Mouse (Mus musculus): ENCODE data around the gene Eif4e3. TPM values are rescaled to one million over a fixed set of nuclear protein-coding genes. Genes with fewer than 3 reads are reported as not detected.

The Eif4e3 gene
- polyA plus RNA-seq, 1 experiment from 2014 or later, result 4.3 TPM

- TF ChIP-seq CTCF (IDR thresholded peaks at IDR 0.05; ENCODE audit: low read depth) (no peak), EP300 (IDR thresholded peaks at IDR 0.05; ENCODE audit: low read depth) (no peak)
- no peak overlapping the region for H3K9ac ChIP-seq (replicated peaks)
- no peak overlapping the region for H3K4me2 ChIP-seq (ENCODE audit: low read depth, low read length)
- no peaks in the 10 kb centered on the region for H3K36me3 ChIP-seq (replicated peaks; ENCODE audit: insufficient read depth, low read length)
- H3K4me3 ChIP-seq (ENCODE audit: low read depth, low read length), result no peak overlapping the region
- H3K27me3 ChIP-seq (ENCODE audit: insufficient read depth, low read length), result no peaks in the 10 kb centered on the region
- peaks cover 9% of the 10 kb centered on the region for H3K4me1 ChIP-seq (ENCODE audit: insufficient read depth)
- no peak overlapping the region for H3K27ac ChIP-seq (ENCODE audit: low read depth)
- DNase-seq (no peak), ATAC-seq (no peak)
- WGBS (ENCODE audit: insufficient replicate concordance), result 75% methylated on average over 32 of the region's 32 CpGs
- H3K9me3 ChIP-seq (ENCODE audit: low read length), result no peaks in the 10 kb centered on the region
These were observed 34.2 kb downstream of the Eif4e3 start for GRCm38 (mm10) chr6:99632121-99632980.

- H3K27me3 ChIP-seq (ENCODE audit: insufficient read depth, low read length), result no peaks in the 10 kb centered on the region
- peaks cover 4% of the 10 kb centered on the region; the same call in 1 of the 2 replicates for H3K4me1 ChIP-seq (ENCODE audit: insufficient read depth)
These were observed 34.9 kb downstream of the Eif4e3 start for GRCm38 (mm10) chr6:99631637-99632036.

GRCm38 (mm10) chr6:99629726-99630458 lies 36.7 kb downstream of the Eif4e3 start:
- no peak overlapping the region for H3K4me2 ChIP-seq (ENCODE audit: low read depth, low read length)
- no peak for ATAC-seq
- DNase-seq, result no peak
- TF ChIP-seq CTCF (IDR thresholded peaks at IDR 0.05; ENCODE audit: low read depth) (no peak), EP300 (IDR thresholded peaks at IDR 0.05; ENCODE audit: low read depth) (no peak)
- no peaks in the 10 kb centered on the region for H3K27me3 ChIP-seq (ENCODE audit: insufficient read depth, low read length)
- H3K9ac ChIP-seq (replicated peaks), result no peak overlapping the region
- 0 out of 2 replicates have a peak, but pooled peaks cover 5% of the 10 kb centered on the region for H3K4me1 ChIP-seq (ENCODE audit: insufficient read depth)
- 77% methylated on average over 8 of the region's 8 CpGs for WGBS (ENCODE audit: insufficient replicate concordance)
- no peak overlapping the region for H3K27ac ChIP-seq (ENCODE audit: low read depth)
- no peaks in the 10 kb centered on the region for H3K9me3 ChIP-seq (ENCODE audit: low read length)
- no peaks in the 10 kb centered on the region for H3K36me3 ChIP-seq (replicated peaks; ENCODE audit: insufficient read depth, low read length)
- no peak overlapping the region for H3K4me3 ChIP-seq (ENCODE audit: low read depth, low read length)

More at GRCm38 (mm10) chr6:99631637-99632036, 34.9 kb downstream of the Eif4e3 start:
- H3K4me2 ChIP-seq (ENCODE audit: low read depth, low read length), result no peak overlapping the region
- no peak overlapping the region for H3K9ac ChIP-seq (replicated peaks)
- H3K4me3 ChIP-seq (ENCODE audit: low read depth, low read length), result no peak overlapping the region
- H3K9me3 ChIP-seq (ENCODE audit: low read length), result no peaks in the 10 kb centered on the region
- no peak overlapping the region for H3K27ac ChIP-seq (ENCODE audit: low read depth)
- no peaks in the 10 kb centered on the region for H3K36me3 ChIP-seq (replicated peaks; ENCODE audit: insufficient read depth, low read length)
- DNase-seq (no peak), ATAC-seq (no peak)
- no peak for TF ChIP-seq CTCF (IDR thresholded peaks at IDR 0.05; ENCODE audit: low read depth)
- no peak for TF ChIP-seq EP300 (IDR thresholded peaks at IDR 0.05; ENCODE audit: low read depth)
- WGBS (ENCODE audit: insufficient replicate concordance), result 86% methylated on average over 5 of the region's 5 CpGs

GRCm38 (mm10) chr6:99626347-99626746 lies 40.2 kb downstream of the Eif4e3 start:
- H3K36me3 ChIP-seq (replicated peaks; ENCODE audit: insufficient read depth, low read length), result no peaks in the 10 kb centered on the region
- no peaks in the 10 kb centered on the region for H3K9me3 ChIP-seq (ENCODE audit: low read length)
- H3K9ac ChIP-seq (replicated peaks), result no peak overlapping the region
- no peak for DNase-seq
- TF ChIP-seq EP300 (IDR thresholded peaks at IDR 0.05; ENCODE audit: low read depth) (no peak), CTCF (IDR thresholded peaks at IDR 0.05; ENCODE audit: low read depth) (no peak)
- ATAC-seq, result no peak
- no peak overlapping the region for H3K4me2 ChIP-seq (ENCODE audit: low read depth, low read length)
- 0 out of 2 replicates have a peak, but pooled peaks cover 2% of the 10 kb centered on the region for H3K4me1 ChIP-seq (ENCODE audit: insufficient read depth)
- 0 out of 2 replicates have a peak overlapping the region, but pooled peaks have one; percentile 11 for H3K27ac ChIP-seq (ENCODE audit: low read depth)
- no peaks in the 10 kb centered on the region for H3K27me3 ChIP-seq (ENCODE audit: insufficient read depth, low read length)
- no peak overlapping the region for H3K4me3 ChIP-seq (ENCODE audit: low read depth, low read length)
- 67% methylated on average over 2 of the region's 2 CpGs for WGBS (ENCODE audit: insufficient replicate concordance)

GRCm38 (mm10) chr6:99625803-99626202 lies 40.8 kb downstream of the Eif4e3 start:
- no peaks in the 10 kb centered on the region for H3K36me3 ChIP-seq (replicated peaks; ENCODE audit: insufficient read depth, low read length)
- H3K4me3 ChIP-seq (ENCODE audit: low read depth, low read length), result no peak overlapping the region
- H3K4me2 ChIP-seq (ENCODE audit: low read depth, low read length), result no peak overlapping the region
- DNase-seq, result no peak
- 27% methylated on average over 7 of the region's 7 CpGs for WGBS (ENCODE audit: insufficient replicate concordance)
- no peak overlapping the region for H3K9ac ChIP-seq (replicated peaks)
- ATAC-seq, result no peak
- TF ChIP-seq CTCF (IDR thresholded peaks at IDR 0.05; ENCODE audit: low read depth), result no peak
- no peaks in the 10 kb centered on the region for H3K27me3 ChIP-seq (ENCODE audit: insufficient read depth, low read length)
- 0 out of 2 replicates have a peak, but pooled peaks cover 2% of the 10 kb centered on the region for H3K4me1 ChIP-seq (ENCODE audit: insufficient read depth)
- no peak overlapping the region for H3K27ac ChIP-seq (ENCODE audit: low read depth)
- H3K9me3 ChIP-seq (ENCODE audit: low read length), result no peaks in the 10 kb centered on the region

GRCm38 (mm10) chr6:99625306-99625705 lies 41.3 kb downstream of the Eif4e3 start:
- Histone ChIP-seq H3K9me3 (ENCODE audit: low read length) (no peaks in the 10 kb centered on the region), H3K27ac (ENCODE audit: low read depth) (no peak overlapping the region)
- TF ChIP-seq EP300 (IDR thresholded peaks at IDR 0.05; ENCODE audit: low read depth), result no peak
- TF ChIP-seq CTCF (IDR thresholded peaks at IDR 0.05; ENCODE audit: low read depth), result no peak

More at GRCm38 (mm10) chr6:99625306-99625705, 41.3 kb downstream of the Eif4e3 start:
- Histone ChIP-seq H3K27me3 (ENCODE audit: insufficient read depth, low read length) (no peaks in the 10 kb centered on the region), H3K4me3 (ENCODE audit: low read depth, low read length) (no peak overlapping the region), H3K9ac (replicated peaks) (no peak overlapping the region), H3K4me2 (ENCODE audit: low read depth, low read length) (no peak overlapping the region), H3K4me1 (ENCODE audit: insufficient read depth) (0 out of 2 replicates have a peak, but pooled peaks cover 2% of the 10 kb centered on the region), H3K36me3 (replicated peaks; ENCODE audit: insufficient read depth, low read length) (no peaks in the 10 kb centered on the region)
- no peak for DNase-seq
- 50% methylated on average over 7 of the region's 7 CpGs for WGBS (ENCODE audit: insufficient replicate concordance)
- ATAC-seq, result no peak
